Mouse (Mus musculus): ENCODE data around the gene Cdh15. TPM values are rescaled to one million over a fixed set of nuclear protein-coding genes. Genes with fewer than 3 reads are reported as not detected.

Gene Cdh15
- polyA plus RNA-seq, 1 experiment from 2014 or later = 0.51 TPM

DNA sequence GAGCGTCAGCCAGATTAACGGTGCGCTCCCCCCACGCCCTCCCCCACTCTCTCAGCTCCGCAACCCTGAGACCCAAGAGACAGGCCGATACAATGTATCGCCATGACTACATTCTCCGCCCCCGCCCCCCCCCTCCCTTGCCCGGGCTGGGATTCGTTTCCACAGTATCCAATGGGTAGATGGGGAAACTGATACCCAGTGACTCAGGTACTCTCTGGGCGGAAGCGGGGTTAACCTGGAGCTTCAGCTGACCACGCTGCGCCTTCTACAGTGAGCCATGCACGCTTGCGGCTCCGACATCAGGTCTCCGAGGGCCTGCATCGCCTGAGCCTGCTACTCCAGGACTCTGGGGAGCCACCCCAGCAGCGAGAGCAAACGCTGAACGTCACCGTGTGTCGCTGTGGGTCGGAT is 17.0 kb downstream of the Cdh15 start:
- H3K4me3 ChIP-seq (ENCODE audit: low read depth, low read length) = peak overlapping the region; percentile 10; the same call in 1 of the 2 replicates
- H3K9me3 ChIP-seq (ENCODE audit: control insufficient read depth, low read length) = peaks cover 15% of the 10 kb centered on the region
- H3K36me3 ChIP-seq (ENCODE audit: control insufficient read depth, insufficient read depth, low read length) = no peaks in the 10 kb centered on the region
- H3K4me2 ChIP-seq (ENCODE audit: low read length) = peak overlapping the region; percentile 31
- ATAC-seq (replicated peaks; ENCODE audit: low FRiP score, low TSS enrichment, low read depth) (0 out of 2 replicates have a peak, but pooled peaks have one; percentile 4), DNase-seq (ENCODE audit: low spot score) (no peak)
- no peaks in the 10 kb centered on the region for H3K4me1 ChIP-seq (replicated peaks; ENCODE audit: control insufficient read depth, insufficient read depth, low read length)
- H3K9ac ChIP-seq (ENCODE audit: low read length) = no peak overlapping the region
- WGBS = 61% methylated on average over 25 of the region's 26 CpGs
- H3K27ac ChIP-seq (ENCODE audit: low read depth) = no peak overlapping the region
- no peaks in the 10 kb centered on the region for H3K27me3 ChIP-seq (replicated peaks; ENCODE audit: control insufficient read depth, insufficient read depth, low read length)

DNA sequence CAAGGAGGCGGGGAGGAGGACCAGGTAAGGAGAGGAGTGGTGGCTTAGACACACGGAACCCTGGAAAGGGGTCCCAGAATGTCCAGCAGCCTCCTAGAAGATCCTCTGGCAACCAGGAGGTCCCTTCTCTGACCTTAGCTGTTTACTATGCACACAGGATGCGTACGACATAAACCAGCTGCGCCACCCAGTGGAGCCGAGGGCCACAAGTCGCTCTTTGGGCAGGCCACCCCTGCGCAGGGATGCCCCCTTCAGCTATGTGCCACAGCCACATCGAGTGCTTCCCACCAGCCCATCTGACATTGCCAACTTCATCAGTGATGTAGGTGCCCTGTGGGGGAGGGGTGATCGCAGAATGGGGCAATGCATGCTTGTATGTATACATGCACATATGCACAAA is 17.7 kb downstream of the Cdh15 start:
- ATAC-seq (replicated peaks; ENCODE audit: low FRiP score, low TSS enrichment, low read depth) (no peak), DNase-seq (ENCODE audit: low spot score) (no peak)
- H3K36me3 ChIP-seq (ENCODE audit: control insufficient read depth, insufficient read depth, low read length) = no peaks in the 10 kb centered on the region
- H3K27ac ChIP-seq (ENCODE audit: low read depth) = no peak overlapping the region
- no peak overlapping the region for H3K9ac ChIP-seq (ENCODE audit: low read length)
- no peaks in the 10 kb centered on the region for H3K27me3 ChIP-seq (replicated peaks; ENCODE audit: control insufficient read depth, insufficient read depth, low read length)
- H3K4me3 ChIP-seq (ENCODE audit: low read depth, low read length) = peak overlapping the region; percentile 15; the same call in 1 of the 2 replicates
- H3K4me2 ChIP-seq (ENCODE audit: low read length) = peak overlapping the region; percentile 31
- 69% methylated on average over 10 of the region's 10 CpGs for WGBS
- H3K9me3 ChIP-seq (ENCODE audit: control insufficient read depth, low read length) = peaks cover 15% of the 10 kb centered on the region
- no peaks in the 10 kb centered on the region for H3K4me1 ChIP-seq (replicated peaks; ENCODE audit: control insufficient read depth, insufficient read depth, low read length)

DNA sequence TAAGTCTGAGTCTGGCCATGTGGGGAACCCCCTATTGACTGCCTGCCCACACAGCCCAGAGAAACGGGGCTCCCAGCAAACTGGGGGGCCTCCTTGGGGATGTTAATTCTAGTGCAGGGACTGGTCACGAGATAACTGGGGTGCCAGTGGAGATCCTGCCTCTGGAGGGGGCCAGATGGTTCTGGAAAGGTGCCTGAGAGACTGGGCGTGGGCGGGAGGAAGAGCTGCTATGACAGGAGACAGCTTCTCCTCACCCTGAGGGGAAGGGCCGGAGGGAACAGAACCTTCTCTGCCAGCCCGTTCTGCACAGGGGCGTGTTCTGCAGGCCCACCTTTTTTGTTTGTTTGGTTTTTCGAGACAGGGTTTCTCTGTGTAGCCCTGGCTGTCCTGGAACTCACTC is 18.5 kb downstream of the Cdh15 start:
- Histone ChIP-seq H3K9me3 (ENCODE audit: control insufficient read depth, low read length) (peaks cover 15% of the 10 kb centered on the region), H3K4me1 (replicated peaks; ENCODE audit: control insufficient read depth, insufficient read depth, low read length) (no peaks in the 10 kb centered on the region), H3K27me3 (replicated peaks; ENCODE audit: control insufficient read depth, insufficient read depth, low read length) (no peaks in the 10 kb centered on the region), H3K4me3 (ENCODE audit: low read depth, low read length) (no peak overlapping the region), H3K27ac (ENCODE audit: low read depth) (no peak overlapping the region), H3K4me2 (ENCODE audit: low read length) (no peak overlapping the region), H3K9ac (ENCODE audit: low read length) (no peak overlapping the region), H3K36me3 (ENCODE audit: control insufficient read depth, insufficient read depth, low read length) (no peaks in the 10 kb centered on the region)
- WGBS = 82% methylated on average over 8 of the region's 8 CpGs
- no peak for DNase-seq (ENCODE audit: low spot score)
- no peak for ATAC-seq (replicated peaks; ENCODE audit: low FRiP score, low TSS enrichment, low read depth)

DNA sequence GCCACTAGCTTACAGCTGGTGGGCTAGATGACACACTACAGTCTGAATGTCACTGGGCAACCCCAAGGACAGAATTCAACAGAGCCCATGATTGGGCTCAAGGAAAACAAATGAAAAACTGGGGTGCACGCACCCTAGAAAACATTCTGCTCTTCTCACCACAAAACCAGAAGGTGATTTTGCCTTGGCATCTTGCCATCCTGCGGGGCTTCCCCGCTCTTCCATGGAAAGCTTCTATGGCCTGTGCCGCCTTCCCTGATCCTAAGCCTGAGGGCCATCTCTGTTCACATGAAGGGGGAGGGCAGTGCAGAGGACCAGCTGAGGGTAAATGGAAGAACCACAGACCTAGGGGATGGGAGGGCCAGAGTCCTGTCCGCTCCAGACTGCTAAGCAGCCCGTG is 20.2 kb downstream of the Cdh15 start:
- no peak overlapping the region for H3K4me2 ChIP-seq (ENCODE audit: low read length)
- no peak overlapping the region for H3K9ac ChIP-seq (ENCODE audit: low read length)
- no peaks in the 10 kb centered on the region for H3K36me3 ChIP-seq (ENCODE audit: control insufficient read depth, insufficient read depth, low read length)
- no peaks in the 10 kb centered on the region for H3K27me3 ChIP-seq (replicated peaks; ENCODE audit: control insufficient read depth, insufficient read depth, low read length)
- no peak overlapping the region for H3K4me3 ChIP-seq (ENCODE audit: low read depth, low read length)
- no peak for ATAC-seq (replicated peaks; ENCODE audit: low FRiP score, low TSS enrichment, low read depth)
- 90% methylated on average over 6 of the region's 6 CpGs for WGBS
- H3K27ac ChIP-seq (ENCODE audit: low read depth) = no peak overlapping the region
- H3K9me3 ChIP-seq (ENCODE audit: control insufficient read depth, low read length) = peaks cover 15% of the 10 kb centered on the region
- no peak for DNase-seq (ENCODE audit: low spot score)
- H3K4me1 ChIP-seq (replicated peaks; ENCODE audit: control insufficient read depth, insufficient read depth, low read length) = no peaks in the 10 kb centered on the region

DNA sequence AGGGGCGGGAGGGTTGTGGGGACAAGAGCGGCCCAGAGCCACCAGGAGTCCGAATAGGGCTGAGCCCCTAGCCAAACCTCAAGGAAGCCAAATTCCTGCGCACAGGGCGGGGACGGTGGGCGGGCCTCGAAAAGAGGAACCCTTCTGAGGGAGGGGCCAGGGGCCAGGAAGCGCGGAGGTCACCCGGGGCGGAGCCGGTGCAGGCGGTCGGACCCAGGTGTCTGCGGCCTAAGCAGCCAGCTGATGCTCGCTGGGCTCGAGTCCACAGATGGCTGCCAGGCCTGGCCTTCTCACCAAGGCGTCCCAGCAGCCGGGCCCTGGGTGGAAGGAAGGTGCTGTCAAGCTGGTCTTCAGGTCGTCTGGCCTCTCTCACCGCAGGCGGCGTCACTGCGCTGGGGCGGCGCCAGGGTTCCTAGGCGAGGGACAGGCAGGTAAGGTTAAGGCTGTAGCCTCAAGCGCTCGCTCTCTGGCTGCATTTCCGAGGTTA is 22.7 kb downstream of the Cdh15 start:
- no peaks in the 10 kb centered on the region for H3K4me1 ChIP-seq (replicated peaks; ENCODE audit: control insufficient read depth, insufficient read depth, low read length)
- H3K9me3 ChIP-seq (ENCODE audit: control insufficient read depth, low read length) = peaks cover 2% of the 10 kb centered on the region
- no peaks in the 10 kb centered on the region for H3K36me3 ChIP-seq (ENCODE audit: control insufficient read depth, insufficient read depth, low read length)
- H3K27me3 ChIP-seq (replicated peaks; ENCODE audit: control insufficient read depth, insufficient read depth, low read length) = no peaks in the 10 kb centered on the region
- peak overlapping the region; percentile 37 for H3K4me2 ChIP-seq (ENCODE audit: low read length)
- no peak overlapping the region for H3K9ac ChIP-seq (ENCODE audit: low read length)
- peak overlapping the region; percentile 1; the same call in 1 of the 2 replicates for H3K4me3 ChIP-seq (ENCODE audit: low read depth, low read length)
- no peak overlapping the region for H3K27ac ChIP-seq (ENCODE audit: low read depth)
- ATAC-seq (replicated peaks; ENCODE audit: low FRiP score, low TSS enrichment, low read depth) = peak; percentile 30; the same call in 1 of the 2 replicates
- peak; percentile 62 for DNase-seq (ENCODE audit: low spot score)
- WGBS = 25% methylated on average over 31 of the region's 31 CpGs

DNA sequence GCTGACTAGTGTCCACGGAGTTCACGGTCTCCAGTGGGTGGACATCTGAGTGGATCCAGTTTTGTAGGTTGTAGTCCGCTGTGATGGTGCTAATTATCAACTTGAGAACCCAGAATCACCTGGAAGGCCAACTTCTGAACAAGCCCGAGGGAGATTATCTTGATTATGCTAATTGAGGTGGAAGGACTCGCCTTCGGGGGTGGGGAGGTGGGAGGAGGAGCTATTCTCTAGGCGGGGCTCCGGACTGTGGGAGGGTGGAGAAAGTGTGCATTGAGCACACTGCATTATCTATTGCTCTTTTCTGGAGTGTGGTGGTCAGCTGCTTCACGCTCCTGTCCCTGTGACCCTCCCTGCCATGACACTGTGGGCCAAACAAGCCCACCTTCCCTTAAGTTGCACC is 23.9 kb downstream of the Cdh15 start:
- no peaks in the 10 kb centered on the region for H3K9me3 ChIP-seq (ENCODE audit: control insufficient read depth, low read length)
- no peak overlapping the region for H3K9ac ChIP-seq (ENCODE audit: low read length)
- no peak overlapping the region for H3K27ac ChIP-seq (ENCODE audit: low read depth)
- H3K27me3 ChIP-seq (replicated peaks; ENCODE audit: control insufficient read depth, insufficient read depth, low read length) = no peaks in the 10 kb centered on the region
- no peak overlapping the region for H3K4me3 ChIP-seq (ENCODE audit: low read depth, low read length)
- H3K4me1 ChIP-seq (replicated peaks; ENCODE audit: control insufficient read depth, insufficient read depth, low read length) = no peaks in the 10 kb centered on the region
- DNase-seq (ENCODE audit: low spot score) (no peak), ATAC-seq (replicated peaks; ENCODE audit: low FRiP score, low TSS enrichment, low read depth) (no peak)
- no peak overlapping the region for H3K4me2 ChIP-seq (ENCODE audit: low read length)
- H3K36me3 ChIP-seq (ENCODE audit: control insufficient read depth, insufficient read depth, low read length) = no peaks in the 10 kb centered on the region
- WGBS = 72% methylated on average over 9 of the region's 9 CpGs

DNA sequence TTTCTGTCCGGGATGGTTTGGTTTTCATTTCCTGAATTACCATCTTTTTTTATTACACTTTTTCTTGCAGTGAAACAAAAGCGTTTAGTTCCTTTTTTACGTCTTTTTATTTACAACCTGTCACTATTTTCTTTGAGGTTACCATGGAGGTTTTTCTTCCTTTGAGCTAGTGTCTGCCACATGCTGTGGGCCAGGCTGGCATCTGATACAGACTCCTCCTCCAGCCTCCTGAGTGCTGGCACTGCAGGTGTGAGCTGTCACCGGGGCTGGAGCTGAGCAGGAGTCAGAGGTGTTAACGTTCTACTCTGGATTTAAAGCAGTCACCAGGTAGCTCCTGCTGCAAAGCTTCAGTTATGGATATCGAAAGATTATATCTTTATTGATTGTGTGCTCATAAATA is 25.4 kb downstream of the Cdh15 start:
- no peak for ATAC-seq (replicated peaks; ENCODE audit: low FRiP score, low TSS enrichment, low read depth)
- WGBS = 38% methylated on average over 6 of the region's 6 CpGs
- no peak overlapping the region for H3K27ac ChIP-seq (ENCODE audit: low read depth)

DNA sequence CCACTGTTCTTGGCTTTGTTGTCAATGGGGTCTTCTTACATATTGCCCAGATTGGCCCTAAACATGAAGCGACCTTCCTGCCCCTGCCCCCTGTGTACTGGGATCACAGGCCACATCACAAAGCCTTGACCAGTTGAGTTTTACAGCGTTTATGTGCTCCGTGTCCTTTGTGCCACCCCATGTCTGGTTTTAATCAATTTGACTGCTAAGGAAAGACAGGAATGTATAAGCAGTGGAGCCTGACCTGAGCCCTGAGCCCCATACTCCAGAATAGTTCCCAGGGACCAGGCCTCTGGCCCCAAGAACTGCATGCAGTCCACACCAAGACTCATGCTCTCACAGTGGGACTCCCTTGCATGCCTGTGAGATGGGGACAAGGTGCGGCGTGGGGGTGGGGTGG is 27.4 kb downstream of the Cdh15 start:
- Histone ChIP-seq H3K9ac (ENCODE audit: low read length) (no peak overlapping the region), H3K4me3 (ENCODE audit: low read depth, low read length) (no peak overlapping the region), H3K9me3 (ENCODE audit: control insufficient read depth, low read length) (no peaks in the 10 kb centered on the region), H3K4me1 (replicated peaks; ENCODE audit: control insufficient read depth, insufficient read depth, low read length) (no peaks in the 10 kb centered on the region), H3K27me3 (replicated peaks; ENCODE audit: control insufficient read depth, insufficient read depth, low read length) (no peaks in the 10 kb centered on the region), H3K4me2 (ENCODE audit: low read length) (no peak overlapping the region), H3K27ac (ENCODE audit: low read depth) (no peak overlapping the region), H3K36me3 (ENCODE audit: control insufficient read depth, insufficient read depth, low read length) (no peaks in the 10 kb centered on the region)
- ATAC-seq (replicated peaks; ENCODE audit: low FRiP score, low TSS enrichment, low read depth) (no peak), DNase-seq (ENCODE audit: low spot score) (no peak)
- 38% methylated on average over 5 of the region's 5 CpGs for WGBS

More for the DNA sequence above, 25.4 kb downstream of the Cdh15 start:
- no peaks in the 10 kb centered on the region for H3K36me3 ChIP-seq (ENCODE audit: control insufficient read depth, insufficient read depth, low read length)
- no peak overlapping the region for H3K9ac ChIP-seq (ENCODE audit: low read length)
- no peaks in the 10 kb centered on the region for H3K27me3 ChIP-seq (replicated peaks; ENCODE audit: control insufficient read depth, insufficient read depth, low read length)
- no peak overlapping the region for H3K4me2 ChIP-seq (ENCODE audit: low read length)
- no peak for DNase-seq (ENCODE audit: low spot score)
- H3K4me1 ChIP-seq (replicated peaks; ENCODE audit: control insufficient read depth, insufficient read depth, low read length) = no peaks in the 10 kb centered on the region
- no peak overlapping the region for H3K4me3 ChIP-seq (ENCODE audit: low read depth, low read length)
- H3K9me3 ChIP-seq (ENCODE audit: control insufficient read depth, low read length) = no peaks in the 10 kb centered on the region

DNA sequence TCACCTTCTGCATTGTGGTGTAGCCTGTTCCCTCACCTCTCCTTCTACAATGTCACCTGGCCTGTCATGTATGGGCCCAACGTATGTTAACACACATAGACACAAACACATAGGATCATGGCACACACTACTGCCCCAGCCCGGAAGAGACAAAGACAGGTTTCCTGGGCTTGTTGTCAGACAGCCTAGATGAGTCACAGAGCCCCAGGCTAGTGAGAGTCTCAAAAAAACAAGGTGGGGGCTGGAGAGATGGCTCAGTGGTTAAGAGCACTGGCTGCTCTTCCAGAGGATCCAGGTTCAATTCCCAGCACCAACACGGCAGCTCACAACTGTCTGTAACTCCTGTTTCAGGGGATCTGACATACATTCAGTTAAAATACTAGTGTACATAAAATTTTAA is 30.5 kb downstream of the Cdh15 start:
- H3K4me3 ChIP-seq (ENCODE audit: low read depth, low read length) = no peak overlapping the region
- ATAC-seq (replicated peaks; ENCODE audit: low FRiP score, low TSS enrichment, low read depth) (no peak), DNase-seq (ENCODE audit: low spot score) (no peak)
- no peaks in the 10 kb centered on the region for H3K27me3 ChIP-seq (replicated peaks; ENCODE audit: control insufficient read depth, insufficient read depth, low read length)
- 86% methylated on average over 3 of the region's 3 CpGs for WGBS
- H3K9me3 ChIP-seq (ENCODE audit: control insufficient read depth, low read length) = no peaks in the 10 kb centered on the region
- H3K4me1 ChIP-seq (replicated peaks; ENCODE audit: control insufficient read depth, insufficient read depth, low read length) = no peaks in the 10 kb centered on the region
- no peak overlapping the region for H3K27ac ChIP-seq (ENCODE audit: low read depth)
- no peak overlapping the region for H3K9ac ChIP-seq (ENCODE audit: low read length)
- no peak overlapping the region for H3K4me2 ChIP-seq (ENCODE audit: low read length)
- peaks cover 14% of the 10 kb centered on the region for H3K36me3 ChIP-seq (ENCODE audit: control insufficient read depth, insufficient read depth, low read length)

Measured in intestine, embryonic 14.5 days (tissue).